Mouse (Mus musculus): ENCODE measurements around the gene Fopnl. TPM values are rescaled to one million over a fixed set of nuclear protein-coding genes. Genes with fewer than 3 reads are reported as not detected.
A peak's percentile ranks its signal among the peaks of the same experiment; 100 is the strongest.

Fopnl gene
- total and polyA plus RNA-seq, 2 experiments, result 14.8 to 36.6 TPM

- DNase-seq (ENCODE audit: extremely low read depth, low read depth, low spot score), result no peak
- TF ChIP-seq POLR2A (IDR thresholded peaks at IDR 0.05; ENCODE audit: extremely low read depth, insufficient read depth, low read length), result no peak
- no peaks in the 10 kb centered on the region for H3K27me3 ChIP-seq (ENCODE audit: control insufficient read depth, insufficient read depth, low read length)
- H3K4me1 ChIP-seq (ENCODE audit: control insufficient read depth, insufficient read depth, low read length), result no peaks in the 10 kb centered on the region
- WGBS, result 64% methylated on average over 4 of the region's 4 CpGs
- no peaks in the 10 kb centered on the region for H3K79me2 ChIP-seq (ENCODE audit: control insufficient read depth, insufficient read depth, low read length)
- H3K36me3 ChIP-seq (ENCODE audit: control insufficient read depth, insufficient read depth, low read length), result no peaks in the 10 kb centered on the region
- H3K27ac ChIP-seq (replicated peaks; ENCODE audit: insufficient read depth, low read depth, low read length), result no peak overlapping the region
- no peak overlapping the region for H3K4me3 ChIP-seq (ENCODE audit: insufficient read depth, low read depth, low read length)
- no peak overlapping the region for H3K9ac ChIP-seq (ENCODE audit: low read depth, low read length)
Observed at GRCm38 (mm10) chr16:14272374-14272965, 44.7 kb downstream of the Fopnl start.

DNA sequence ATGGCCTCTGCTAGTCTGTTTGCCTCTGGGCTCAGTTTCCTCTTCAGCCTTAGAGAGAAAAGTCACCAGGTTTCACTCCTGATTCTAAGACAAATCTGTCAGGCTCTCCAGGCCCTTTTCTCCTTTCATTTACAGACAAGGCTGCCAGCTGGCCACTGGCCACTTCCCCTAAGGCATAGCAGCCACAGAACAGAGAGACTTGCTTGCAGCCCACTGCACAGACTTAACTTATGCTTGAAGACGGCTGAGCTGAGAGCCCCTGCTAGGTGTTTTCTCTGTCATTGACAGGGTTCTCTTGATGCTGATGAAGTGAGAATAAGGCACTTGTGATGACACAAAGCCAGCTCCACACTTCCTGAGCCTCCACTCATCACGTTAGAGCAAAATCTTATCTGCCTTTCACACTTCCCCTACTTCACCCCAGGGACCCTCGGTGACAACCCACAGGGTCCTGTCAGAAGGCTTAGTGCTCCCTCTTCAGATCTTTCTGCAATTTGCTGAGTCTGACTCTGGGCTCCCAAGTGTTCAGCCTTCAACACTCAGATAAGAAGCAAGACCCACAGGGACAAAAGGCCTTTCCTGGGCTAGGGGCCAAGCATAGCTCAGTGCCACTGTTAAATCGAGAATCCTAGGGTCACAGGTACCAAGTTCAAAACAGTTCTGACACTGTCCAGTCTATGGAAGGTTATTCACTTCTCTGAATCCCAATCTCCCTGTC, 51.8 kb downstream of the Fopnl start:
- 39% methylated on average over 4 of the region's 4 CpGs for WGBS
- Histone ChIP-seq H3K27me3 (ENCODE audit: control insufficient read depth, insufficient read depth, low read length) (no peaks in the 10 kb centered on the region), H3K9ac (ENCODE audit: low read depth, low read length) (no peak overlapping the region)

GRCm38 (mm10) chr16:14264504-14264903, 52.7 kb downstream of the Fopnl start:
- H3K4me3 ChIP-seq (ENCODE audit: insufficient read depth, low read depth, low read length), result no peak overlapping the region
- no peak overlapping the region for H3K27ac ChIP-seq (replicated peaks; ENCODE audit: insufficient read depth, low read depth, low read length)
- H3K79me2 ChIP-seq (ENCODE audit: control insufficient read depth, insufficient read depth, low read length), result no peaks in the 10 kb centered on the region
- no peak overlapping the region for H3K9ac ChIP-seq (ENCODE audit: low read depth, low read length)
- DNase-seq (ENCODE audit: extremely low read depth, low read depth, low spot score), result no peak
- H3K4me1 ChIP-seq (ENCODE audit: control insufficient read depth, insufficient read depth, low read length), result no peaks in the 10 kb centered on the region
- 85% methylated on average over 2 of the region's 2 CpGs for WGBS
- no peak for TF ChIP-seq POLR2A (IDR thresholded peaks at IDR 0.05; ENCODE audit: extremely low read depth, insufficient read depth, low read length)
- TF ChIP-seq CTCF (IDR thresholded peaks at IDR 0.05; ENCODE audit: low read depth, low read length), result no peak
- H3K27me3 ChIP-seq (ENCODE audit: control insufficient read depth, insufficient read depth, low read length), result no peaks in the 10 kb centered on the region
- H3K36me3 ChIP-seq (ENCODE audit: control insufficient read depth, insufficient read depth, low read length), result no peaks in the 10 kb centered on the region

More for the DNA sequence above, 51.8 kb downstream of the Fopnl start:
- no peak for DNase-seq (ENCODE audit: extremely low read depth, low read depth, low spot score)
- Histone ChIP-seq H3K4me1 (ENCODE audit: control insufficient read depth, insufficient read depth, low read length) (no peaks in the 10 kb centered on the region), H3K79me2 (ENCODE audit: control insufficient read depth, insufficient read depth, low read length) (no peaks in the 10 kb centered on the region), H3K27ac (replicated peaks; ENCODE audit: insufficient read depth, low read depth, low read length) (no peak overlapping the region), H3K36me3 (ENCODE audit: control insufficient read depth, insufficient read depth, low read length) (no peaks in the 10 kb centered on the region), H3K4me3 (ENCODE audit: insufficient read depth, low read depth, low read length) (no peak overlapping the region)
- TF ChIP-seq POLR2A (IDR thresholded peaks at IDR 0.05; ENCODE audit: extremely low read depth, insufficient read depth, low read length) (no peak), CTCF (IDR thresholded peaks at IDR 0.05; ENCODE audit: low read depth, low read length) (no peak)

GRCm38 (mm10) chr16:14263241-14263640, 54.0 kb downstream of the Fopnl start:
- Histone ChIP-seq H3K4me1 (ENCODE audit: control insufficient read depth, insufficient read depth, low read length) (no peaks in the 10 kb centered on the region), H3K79me2 (ENCODE audit: control insufficient read depth, insufficient read depth, low read length) (no peaks in the 10 kb centered on the region), H3K4me3 (ENCODE audit: insufficient read depth, low read depth, low read length) (no peak overlapping the region), H3K27me3 (ENCODE audit: control insufficient read depth, insufficient read depth, low read length) (no peaks in the 10 kb centered on the region), H3K27ac (replicated peaks; ENCODE audit: insufficient read depth, low read depth, low read length) (no peak overlapping the region), H3K9ac (ENCODE audit: low read depth, low read length) (no peak overlapping the region), H3K36me3 (ENCODE audit: control insufficient read depth, insufficient read depth, low read length) (no peaks in the 10 kb centered on the region)
- TF ChIP-seq CTCF (IDR thresholded peaks at IDR 0.05; ENCODE audit: low read depth, low read length) (no peak), POLR2A (IDR thresholded peaks at IDR 0.05; ENCODE audit: extremely low read depth, insufficient read depth, low read length) (no peak)
- no peak for DNase-seq (ENCODE audit: extremely low read depth, low read depth, low spot score)
- WGBS, result 92% methylated on average over 6 of the region's 6 CpGs

GRCm38 (mm10) chr16:14262410-14262809, 54.8 kb downstream of the Fopnl start:
- Histone ChIP-seq H3K36me3 (ENCODE audit: control insufficient read depth, insufficient read depth, low read length) (no peaks in the 10 kb centered on the region), H3K9ac (ENCODE audit: low read depth, low read length) (no peak overlapping the region), H3K27me3 (ENCODE audit: control insufficient read depth, insufficient read depth, low read length) (no peaks in the 10 kb centered on the region), H3K4me3 (ENCODE audit: insufficient read depth, low read depth, low read length) (no peak overlapping the region), H3K4me1 (ENCODE audit: control insufficient read depth, insufficient read depth, low read length) (no peaks in the 10 kb centered on the region), H3K79me2 (ENCODE audit: control insufficient read depth, insufficient read depth, low read length) (no peaks in the 10 kb centered on the region), H3K27ac (replicated peaks; ENCODE audit: insufficient read depth, low read depth, low read length) (no peak overlapping the region)
- no peak for DNase-seq (ENCODE audit: extremely low read depth, low read depth, low spot score)
- 81% methylated on average over 1 of the region's 1 CpGs for WGBS
- TF ChIP-seq POLR2A (IDR thresholded peaks at IDR 0.05; ENCODE audit: extremely low read depth, insufficient read depth, low read length) (no peak), CTCF (IDR thresholded peaks at IDR 0.05; ENCODE audit: low read depth, low read length) (no peak)

DNA sequence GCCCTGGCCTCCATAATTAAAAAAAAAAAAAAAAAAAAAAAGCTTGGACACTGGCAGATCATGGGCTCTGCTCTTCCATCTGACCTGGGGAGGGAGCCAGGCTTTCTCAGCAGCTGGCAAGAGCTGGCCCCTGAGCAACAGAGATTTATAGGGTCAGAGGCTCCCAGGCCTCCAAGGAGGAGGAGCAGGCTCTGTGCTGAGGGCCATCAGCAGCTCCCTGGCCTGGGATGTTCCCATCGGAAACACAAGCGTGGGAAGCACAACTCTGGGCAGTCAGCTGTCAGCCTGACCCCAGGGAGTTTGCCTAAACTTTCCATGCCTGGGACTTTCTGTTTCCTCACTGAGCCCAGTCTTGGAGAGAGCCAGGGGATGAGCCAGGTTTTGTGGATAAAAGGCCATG, 58.3 kb downstream of the Fopnl start:
- H3K27me3 ChIP-seq (ENCODE audit: control insufficient read depth, insufficient read depth, low read length), result no peaks in the 10 kb centered on the region
- H3K79me2 ChIP-seq (ENCODE audit: control insufficient read depth, insufficient read depth, low read length), result no peaks in the 10 kb centered on the region
- no peaks in the 10 kb centered on the region for H3K4me1 ChIP-seq (ENCODE audit: control insufficient read depth, insufficient read depth, low read length)
- WGBS, result 65% methylated on average over 2 of the region's 2 CpGs
- H3K36me3 ChIP-seq (ENCODE audit: control insufficient read depth, insufficient read depth, low read length), result no peaks in the 10 kb centered on the region
- H3K9ac ChIP-seq (ENCODE audit: low read depth, low read length), result no peak overlapping the region
- peak; percentile 9 for DNase-seq (ENCODE audit: extremely low read depth, low read depth, low spot score)
- no peak overlapping the region for H3K4me3 ChIP-seq (ENCODE audit: insufficient read depth, low read depth, low read length)
- no peak overlapping the region for H3K27ac ChIP-seq (replicated peaks; ENCODE audit: insufficient read depth, low read depth, low read length)
- TF ChIP-seq POLR2A (IDR thresholded peaks at IDR 0.05; ENCODE audit: extremely low read depth, insufficient read depth, low read length), result no peak
- no peak for TF ChIP-seq CTCF (IDR thresholded peaks at IDR 0.05; ENCODE audit: low read depth, low read length)

Data from liver, adult 2 months (tissue).